Mouse (Mus musculus) fibroblast of lung, adult 2 months (primary cell): Measurements from ENCODE around the gene Nrxn1.

Source experiments
- DNase-seq: peaks from one replicate; pipeline ENCODE4 v3.0.0-alpha.2; 2011; ENCODE audit warnings: low read depth

Gene Nrxn1

GRCm38 (mm10) chr17:90078488-90078887 is 1014.4 kb downstream of the Nrxn1 start:
- DNase-seq, result no peak

- DNase-seq, result no peak
Measured at GRCm38 (mm10) chr17:90062866-90063265, 1030.0 kb downstream of the Nrxn1 start.

GRCm38 (mm10) chr17:90060872-90061271 is 1032.0 kb downstream of the Nrxn1 start:
- no peak for DNase-seq

- DNase-seq, result no peak
Measured at GRCm38 (mm10) chr17:90060168-90060567, 1032.7 kb downstream of the Nrxn1 start.

- DNase-seq, result no peak
Measured at GRCm38 (mm10) chr17:90059320-90060111, 1033.4 kb downstream of the Nrxn1 start.

GRCm38 (mm10) chr17:90054312-90054711 is 1038.6 kb downstream of the Nrxn1 start:
- no peak for DNase-seq

GRCm38 (mm10) chr17:90039316-90039715 is 1053.6 kb downstream of the Nrxn1 start:
- no peak for DNase-seq

- DNase-seq, result no peak
Measured at GRCm38 (mm10) chr17:90032416-90032815, 1060.5 kb downstream of the Nrxn1 start.

GRCm38 (mm10) chr17:90016636-90017035 is 1076.2 kb downstream of the Nrxn1 start:
- DNase-seq, result no peak

- no peak for DNase-seq
Measured at GRCm38 (mm10) chr17:90011761-90012160, 1081.1 kb downstream of the Nrxn1 start.

GRCm38 (mm10) chr17:90007438-90008109 is 1085.3 kb downstream of the Nrxn1 start:
- DNase-seq, result no peak

- no peak for DNase-seq
Measured at GRCm38 (mm10) chr17:89990651-89991050, 1102.2 kb downstream of the Nrxn1 start.
